Mouse (Mus musculus): Measurements from ENCODE around the gene Enox1. TPM values are rescaled to one million over a fixed set of nuclear protein-coding genes. Genes with fewer than 3 reads are reported as not detected.

Enox1 gene
- polyA plus RNA-seq, 1 experiment from 2014 or later: 6.2 TPM

DNA sequence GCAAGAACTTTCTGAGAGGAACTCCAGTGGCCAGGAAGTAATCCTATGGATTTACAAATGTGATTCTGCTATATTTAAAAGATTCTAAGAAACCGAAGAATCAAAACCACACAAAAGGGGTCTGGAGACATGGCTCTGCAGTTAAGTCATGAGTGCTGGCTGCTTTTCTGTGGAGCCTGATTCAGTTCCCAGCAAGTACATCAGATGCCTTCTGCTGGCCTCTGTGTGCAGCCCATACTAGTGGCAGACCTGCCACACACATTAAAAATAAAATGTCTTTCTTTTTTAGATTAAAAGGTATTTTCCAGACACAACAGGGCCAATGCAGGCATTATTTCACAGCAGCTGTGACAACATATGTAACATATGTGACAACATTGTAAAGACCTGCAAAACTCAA lies 235.9 kb downstream of the Enox1 start:
- no peak overlapping the region for H3K4me2 ChIP-seq (ENCODE audit: low read length)
- DNase-seq (ENCODE audit: low spot score): no peak
- ATAC-seq (replicated peaks; ENCODE audit: low FRiP score, low TSS enrichment, low read depth): no peak

DNA sequence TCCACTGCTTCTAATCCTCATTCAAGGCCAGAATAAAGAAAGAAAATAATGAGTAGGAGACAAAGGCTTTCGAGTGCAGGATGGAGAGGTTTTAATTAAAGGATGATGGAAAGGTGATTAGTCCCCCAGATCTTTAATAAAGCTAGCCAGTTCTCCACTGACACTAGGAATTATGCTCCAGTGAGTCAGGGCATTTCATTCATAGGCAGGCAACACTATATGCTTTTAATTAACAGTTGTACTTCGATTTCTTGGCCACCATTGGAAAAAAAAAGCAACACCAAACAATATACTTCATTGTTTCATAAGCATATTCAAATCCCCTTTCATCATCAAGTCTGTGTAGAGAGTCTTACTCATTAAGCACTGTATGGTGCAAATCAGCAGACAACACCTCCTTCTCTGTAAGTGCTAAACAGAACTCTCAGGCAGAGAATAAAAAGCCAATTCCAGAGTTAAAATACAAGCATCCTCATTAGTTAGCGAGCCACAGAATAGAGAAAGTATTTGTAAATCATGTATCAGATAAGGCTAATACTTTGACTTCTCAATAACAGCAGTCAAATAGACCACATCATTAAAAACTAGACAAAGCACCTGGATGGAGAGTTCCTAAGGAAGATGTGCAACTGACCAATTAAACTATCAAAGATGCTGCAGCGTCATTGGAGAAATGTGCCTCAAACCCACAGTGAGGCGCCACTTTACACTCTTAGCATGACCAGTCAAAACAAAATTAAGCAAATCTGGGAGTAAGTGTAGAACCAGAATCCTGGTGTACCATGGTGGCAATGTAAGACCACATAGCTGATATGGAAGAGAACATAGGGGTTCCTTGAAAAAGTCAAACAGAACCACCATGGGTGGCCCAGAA lies 249.9 kb downstream of the Enox1 start:
- H3K9ac ChIP-seq (ENCODE audit: low read length): no peak overlapping the region
- H3K4me2 ChIP-seq (ENCODE audit: low read length): no peak overlapping the region
- H3K4me1 ChIP-seq (replicated peaks; ENCODE audit: control insufficient read depth, insufficient read depth, low read length): no peaks in the 10 kb centered on the region
- WGBS: 90% methylated on average over 5 of the region's 5 CpGs
- no peak overlapping the region for H3K4me3 ChIP-seq (ENCODE audit: low read depth, low read length)
- H3K9me3 ChIP-seq (ENCODE audit: control insufficient read depth, low read length): no peaks in the 10 kb centered on the region
- DNase-seq (ENCODE audit: low spot score) (no peak), ATAC-seq (replicated peaks; ENCODE audit: low FRiP score, low TSS enrichment, low read depth) (no peak)
- no peak overlapping the region for H3K27ac ChIP-seq (ENCODE audit: low read depth)
- H3K36me3 ChIP-seq (ENCODE audit: control insufficient read depth, insufficient read depth, low read length): no peaks in the 10 kb centered on the region
- no peaks in the 10 kb centered on the region for H3K27me3 ChIP-seq (replicated peaks; ENCODE audit: control insufficient read depth, insufficient read depth, low read length)

More for the DNA sequence above, 235.9 kb downstream of the Enox1 start:
- no peak overlapping the region for H3K27ac ChIP-seq (ENCODE audit: low read depth)
- H3K4me3 ChIP-seq (ENCODE audit: low read depth, low read length): no peak overlapping the region
- no peaks in the 10 kb centered on the region for H3K36me3 ChIP-seq (ENCODE audit: control insufficient read depth, insufficient read depth, low read length)
- no peaks in the 10 kb centered on the region for H3K9me3 ChIP-seq (ENCODE audit: control insufficient read depth, low read length)
- WGBS: 87% methylated on average over 1 of the region's 1 CpGs
- no peak overlapping the region for H3K9ac ChIP-seq (ENCODE audit: low read length)
- H3K27me3 ChIP-seq (replicated peaks; ENCODE audit: control insufficient read depth, insufficient read depth, low read length): no peaks in the 10 kb centered on the region
- H3K4me1 ChIP-seq (replicated peaks; ENCODE audit: control insufficient read depth, insufficient read depth, low read length): no peaks in the 10 kb centered on the region

- no peaks in the 10 kb centered on the region for H3K9me3 ChIP-seq (ENCODE audit: control insufficient read depth, low read length)
- H3K4me2 ChIP-seq (ENCODE audit: low read length): no peak overlapping the region
- no peak for ATAC-seq (replicated peaks; ENCODE audit: low FRiP score, low TSS enrichment, low read depth)
- H3K27ac ChIP-seq (ENCODE audit: low read depth): no peak overlapping the region
- DNase-seq (ENCODE audit: low spot score): no peak
- no peaks in the 10 kb centered on the region for H3K36me3 ChIP-seq (ENCODE audit: control insufficient read depth, insufficient read depth, low read length)
- no peaks in the 10 kb centered on the region for H3K27me3 ChIP-seq (replicated peaks; ENCODE audit: control insufficient read depth, insufficient read depth, low read length)
- H3K4me1 ChIP-seq (replicated peaks; ENCODE audit: control insufficient read depth, insufficient read depth, low read length): no peaks in the 10 kb centered on the region
- WGBS: 79% methylated on average over 8 of the region's 8 CpGs
- H3K9ac ChIP-seq (ENCODE audit: low read length): no peak overlapping the region
- H3K4me3 ChIP-seq (ENCODE audit: low read depth, low read length): no peak overlapping the region
Observed at GRCm38 (mm10) chr14:77409271-77409940, 252.8 kb downstream of the Enox1 start.

- no peak overlapping the region for H3K4me2 ChIP-seq (ENCODE audit: low read length)
- 89% methylated on average over 9 of the region's 9 CpGs for WGBS
- ATAC-seq (replicated peaks; ENCODE audit: low FRiP score, low TSS enrichment, low read depth): no peak
Observed at GRCm38 (mm10) chr14:77410354-77410753, 253.8 kb downstream of the Enox1 start.

GRCm38 (mm10) chr14:77413106-77413505 lies 256.5 kb downstream of the Enox1 start:
- Histone ChIP-seq H3K9me3 (ENCODE audit: control insufficient read depth, low read length) (no peaks in the 10 kb centered on the region), H3K4me2 (ENCODE audit: low read length) (no peak overlapping the region), H3K27ac (ENCODE audit: low read depth) (no peak overlapping the region), H3K27me3 (replicated peaks; ENCODE audit: control insufficient read depth, insufficient read depth, low read length) (no peaks in the 10 kb centered on the region), H3K9ac (ENCODE audit: low read length) (no peak overlapping the region), H3K4me1 (replicated peaks; ENCODE audit: control insufficient read depth, insufficient read depth, low read length) (no peaks in the 10 kb centered on the region), H3K4me3 (ENCODE audit: low read depth, low read length) (no peak overlapping the region), H3K36me3 (ENCODE audit: control insufficient read depth, insufficient read depth, low read length) (no peaks in the 10 kb centered on the region)
- DNase-seq (ENCODE audit: low spot score) (no peak), ATAC-seq (replicated peaks; ENCODE audit: low FRiP score, low TSS enrichment, low read depth) (no peak)
- WGBS: 84% methylated on average over 5 of the region's 5 CpGs

More at GRCm38 (mm10) chr14:77410354-77410753, 253.8 kb downstream of the Enox1 start:
- Histone ChIP-seq H3K9ac (ENCODE audit: low read length) (no peak overlapping the region), H3K27ac (ENCODE audit: low read depth) (no peak overlapping the region), H3K9me3 (ENCODE audit: control insufficient read depth, low read length) (no peaks in the 10 kb centered on the region), H3K36me3 (ENCODE audit: control insufficient read depth, insufficient read depth, low read length) (no peaks in the 10 kb centered on the region), H3K4me1 (replicated peaks; ENCODE audit: control insufficient read depth, insufficient read depth, low read length) (no peaks in the 10 kb centered on the region), H3K27me3 (replicated peaks; ENCODE audit: control insufficient read depth, insufficient read depth, low read length) (no peaks in the 10 kb centered on the region), H3K4me3 (ENCODE audit: low read depth, low read length) (no peak overlapping the region)
- no peak for DNase-seq (ENCODE audit: low spot score)

DNA sequence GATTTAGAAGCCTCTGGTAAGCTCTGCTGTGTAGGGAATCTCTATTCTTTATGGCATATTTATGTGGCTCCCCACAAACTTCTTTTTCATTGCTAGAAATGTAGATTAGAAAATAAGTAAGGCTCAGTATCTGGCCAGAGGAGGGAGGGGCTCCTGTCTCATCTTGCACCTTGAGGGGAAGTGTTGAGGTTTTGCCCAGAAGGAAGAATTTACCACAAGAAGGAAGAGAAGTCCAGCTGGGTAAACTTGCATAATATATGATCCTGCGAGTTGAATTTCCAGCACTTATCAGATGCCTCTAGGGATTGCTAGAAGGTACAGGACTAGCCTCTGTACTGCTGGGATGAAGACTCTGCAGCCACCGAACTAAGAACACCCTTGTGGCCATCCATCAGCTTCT lies 259.8 kb downstream of the Enox1 start:
- Histone ChIP-seq H3K4me3 (ENCODE audit: low read depth, low read length) (no peak overlapping the region), H3K4me2 (ENCODE audit: low read length) (no peak overlapping the region), H3K9ac (ENCODE audit: low read length) (no peak overlapping the region), H3K27me3 (replicated peaks; ENCODE audit: control insufficient read depth, insufficient read depth, low read length) (no peaks in the 10 kb centered on the region), H3K4me1 (replicated peaks; ENCODE audit: control insufficient read depth, insufficient read depth, low read length) (no peaks in the 10 kb centered on the region), H3K9me3 (ENCODE audit: control insufficient read depth, low read length) (no peaks in the 10 kb centered on the region), H3K27ac (ENCODE audit: low read depth) (no peak overlapping the region), H3K36me3 (ENCODE audit: control insufficient read depth, insufficient read depth, low read length) (no peaks in the 10 kb centered on the region)
- DNase-seq (ENCODE audit: low spot score) (no peak), ATAC-seq (replicated peaks; ENCODE audit: low FRiP score, low TSS enrichment, low read depth) (no peak)
- WGBS: 82% methylated on average over 2 of the region's 2 CpGs

- Histone ChIP-seq H3K9ac (ENCODE audit: low read length) (no peak overlapping the region), H3K4me3 (ENCODE audit: low read depth, low read length) (no peak overlapping the region), H3K4me2 (ENCODE audit: low read length) (no peak overlapping the region), H3K9me3 (ENCODE audit: control insufficient read depth, low read length) (no peaks in the 10 kb centered on the region), H3K27ac (ENCODE audit: low read depth) (no peak overlapping the region), H3K36me3 (ENCODE audit: control insufficient read depth, insufficient read depth, low read length) (no peaks in the 10 kb centered on the region), H3K4me1 (replicated peaks; ENCODE audit: control insufficient read depth, insufficient read depth, low read length) (no peaks in the 10 kb centered on the region), H3K27me3 (replicated peaks; ENCODE audit: control insufficient read depth, insufficient read depth, low read length) (no peaks in the 10 kb centered on the region)
- DNase-seq (ENCODE audit: low spot score): no peak
- 79% methylated on average over 6 of the region's 6 CpGs for WGBS
- ATAC-seq (replicated peaks; ENCODE audit: low FRiP score, low TSS enrichment, low read depth): no peak
Observed at GRCm38 (mm10) chr14:77421031-77421430, 264.5 kb downstream of the Enox1 start.

GRCm38 (mm10) chr14:77423194-77423593 lies 266.6 kb downstream of the Enox1 start:
- Histone ChIP-seq H3K4me1 (replicated peaks; ENCODE audit: control insufficient read depth, insufficient read depth, low read length) (no peaks in the 10 kb centered on the region), H3K4me3 (ENCODE audit: low read depth, low read length) (no peak overlapping the region), H3K9me3 (ENCODE audit: control insufficient read depth, low read length) (no peaks in the 10 kb centered on the region), H3K36me3 (ENCODE audit: control insufficient read depth, insufficient read depth, low read length) (no peaks in the 10 kb centered on the region), H3K27ac (ENCODE audit: low read depth) (no peak overlapping the region), H3K27me3 (replicated peaks; ENCODE audit: control insufficient read depth, insufficient read depth, low read length) (no peaks in the 10 kb centered on the region), H3K9ac (ENCODE audit: low read length) (no peak overlapping the region), H3K4me2 (ENCODE audit: low read length) (no peak overlapping the region)
- 74% methylated on average over 9 of the region's 9 CpGs for WGBS
- ATAC-seq (replicated peaks; ENCODE audit: low FRiP score, low TSS enrichment, low read depth): no peak
- DNase-seq (ENCODE audit: low spot score): no peak

Data from intestine, embryonic 14.5 days (tissue).